Mouse (Mus musculus): ENCODE data around the gene Ccdc170.

DNA sequence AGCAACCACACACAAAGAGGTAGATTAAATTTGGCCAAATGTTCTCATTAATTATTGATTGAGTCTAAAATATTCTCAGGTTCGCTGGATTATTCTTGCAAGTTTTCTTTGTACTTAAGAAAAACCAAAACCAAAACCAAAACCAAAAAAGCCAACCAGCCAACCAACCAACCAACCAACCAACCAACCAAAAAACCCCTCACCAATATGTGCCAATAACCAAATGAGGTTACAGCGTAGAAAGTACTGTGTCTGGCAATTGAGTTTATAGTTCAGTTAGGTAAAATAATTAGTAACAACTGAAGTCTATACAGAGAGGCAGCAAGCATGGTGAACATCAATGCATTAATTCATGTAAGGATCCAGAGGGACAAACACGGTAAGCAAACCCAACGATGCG is 7.6 kb downstream of the Ccdc170 start:
- TF ChIP-seq CTCF (IDR thresholded peaks at IDR 0.05; ENCODE audit: borderline replicate concordance, insufficient read depth, low read length) (no peak), POLR2A (IDR thresholded peaks at IDR 0.05; ENCODE audit: low read depth, low read length) (no peak)
